Mouse (Mus musculus): ENCODE results near the gene Gm28870. TPM values are rescaled to one million over a fixed set of nuclear protein-coding genes. Genes with fewer than 3 reads are reported as not detected.
"Not testable (repeated sequence)": the region's sequence is repeated elsewhere in the genome, so short reads cannot be mapped to it uniquely, and the experiment has no call there.

Gm28870 gene
- total RNA-seq (2021) = not detected
- long read RNA-seq, experiment 1 = 0 reads
- long read RNA-seq, experiment 2 = 0 reads

DNA sequence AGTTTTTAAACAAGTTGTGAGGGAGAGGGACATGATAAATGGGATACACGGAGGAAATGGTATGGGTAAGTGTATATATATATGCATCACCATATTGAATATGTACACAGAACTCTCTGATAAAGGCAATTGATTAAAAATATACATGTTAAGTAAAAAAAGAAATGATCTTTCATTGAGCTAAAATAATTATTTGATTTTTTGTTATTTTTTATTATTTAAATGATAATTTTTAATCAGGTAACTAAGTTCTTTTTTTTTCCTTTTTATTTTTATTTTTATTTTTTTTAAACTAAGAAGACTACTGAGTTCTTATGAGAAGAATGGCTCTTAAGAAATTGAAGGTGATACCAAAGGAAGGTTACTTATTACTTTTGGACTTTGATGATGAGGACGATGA is at the start of gene Gm28870:
Gm28870 (plus strand) TSS at position 301 of the 400 bp plus-strand sequence.
- DNase-seq (ENCODE audit: low spot score in 2 of 2) = not testable (repeated sequence)
